Mouse (Mus musculus) frontal cortex, postnatal 25 days (tissue): ENCODE results near the gene Hsdl2.
"Not testable (repeated sequence)": the region's sequence is repeated elsewhere in the genome, so short reads cannot be mapped to it uniquely, and the experiment has no call there.

ENCODE experiments used
- DNase-seq, 2 experiments: peaks; one replicate each; pipeline ENCODE4 v3.0.0; 2022; ENCODE audit warnings: low spot score in 2 of 2

Gene Hsdl2

GRCm38 (mm10) chr4:59581314-59582185, at the start of gene Hsdl2:
Hsdl2 (plus strand) TSS chr4:59581563.
- DNase-seq = peak; percentile 97 to 99

- DNase-seq = no peak
Measured at GRCm38 (mm10) chr4:59533268-59533667, 48.1 kb upstream of the Hsdl2 start.

GRCm38 (mm10) chr4:59535624-59536023, 45.7 kb upstream of the Hsdl2 start:
- no peak for DNase-seq

DNA sequence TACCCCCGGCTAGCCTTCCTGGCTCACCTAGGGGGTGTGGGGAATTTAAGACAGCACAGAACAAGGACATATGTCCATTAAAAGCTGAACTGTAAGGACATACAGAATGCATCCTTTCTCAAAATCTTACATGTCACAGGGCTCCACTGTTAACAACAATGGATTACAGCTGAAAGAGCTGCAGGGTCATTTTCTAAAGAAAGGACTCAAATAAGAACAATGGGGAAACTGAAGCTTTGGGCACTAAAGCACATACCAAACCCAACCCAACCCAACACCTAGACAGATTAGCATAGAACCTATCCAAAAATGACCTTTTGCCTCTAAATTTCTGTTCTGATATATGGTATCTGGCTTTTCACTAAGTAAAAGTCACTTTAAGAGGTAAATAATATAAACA, 45.1 kb upstream of the Hsdl2 start:
- no peak for DNase-seq

DNA sequence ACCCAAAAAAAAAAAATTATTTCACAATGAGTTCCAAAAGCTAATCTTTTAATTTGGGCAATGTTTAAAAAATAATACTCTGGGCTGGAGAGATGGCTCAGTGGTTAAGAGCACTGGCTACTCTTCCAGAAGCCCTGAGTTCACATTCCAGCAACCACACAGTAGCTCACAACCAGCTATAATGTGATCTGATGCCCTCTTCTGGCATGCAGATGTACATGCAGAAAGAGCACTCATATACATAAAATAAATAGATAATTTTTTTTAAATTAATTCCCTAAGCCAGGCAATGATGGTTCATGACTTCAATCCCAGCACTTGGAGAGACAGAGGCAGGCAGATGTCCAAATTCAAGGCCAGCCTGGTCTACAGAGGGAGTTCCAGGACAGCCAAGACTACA, 38.4 kb upstream of the Hsdl2 start:
- DNase-seq = no peak

DNA sequence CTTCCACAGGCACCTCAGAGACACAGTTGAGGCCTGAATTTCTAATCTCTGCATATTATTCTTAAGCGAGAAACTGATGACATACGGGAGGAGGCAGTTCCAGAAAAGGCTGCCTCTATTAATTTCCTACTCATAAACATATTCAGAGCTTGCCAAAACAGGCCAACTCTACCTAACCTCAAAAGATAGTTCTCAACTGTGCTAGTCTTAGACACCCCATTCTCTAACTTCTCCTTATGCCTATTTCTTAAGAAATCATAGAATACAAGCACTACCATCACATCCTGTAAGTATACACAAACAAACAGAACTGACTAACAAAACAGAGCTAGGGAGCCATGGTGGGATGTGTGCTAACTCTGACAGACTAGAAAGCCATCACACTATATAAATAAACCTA, 36.7 kb upstream of the Hsdl2 start:
- no peak for DNase-seq

GRCm38 (mm10) chr4:59546285-59547071, 34.9 kb upstream of the Hsdl2 start:
- DNase-seq = no peak

DNA sequence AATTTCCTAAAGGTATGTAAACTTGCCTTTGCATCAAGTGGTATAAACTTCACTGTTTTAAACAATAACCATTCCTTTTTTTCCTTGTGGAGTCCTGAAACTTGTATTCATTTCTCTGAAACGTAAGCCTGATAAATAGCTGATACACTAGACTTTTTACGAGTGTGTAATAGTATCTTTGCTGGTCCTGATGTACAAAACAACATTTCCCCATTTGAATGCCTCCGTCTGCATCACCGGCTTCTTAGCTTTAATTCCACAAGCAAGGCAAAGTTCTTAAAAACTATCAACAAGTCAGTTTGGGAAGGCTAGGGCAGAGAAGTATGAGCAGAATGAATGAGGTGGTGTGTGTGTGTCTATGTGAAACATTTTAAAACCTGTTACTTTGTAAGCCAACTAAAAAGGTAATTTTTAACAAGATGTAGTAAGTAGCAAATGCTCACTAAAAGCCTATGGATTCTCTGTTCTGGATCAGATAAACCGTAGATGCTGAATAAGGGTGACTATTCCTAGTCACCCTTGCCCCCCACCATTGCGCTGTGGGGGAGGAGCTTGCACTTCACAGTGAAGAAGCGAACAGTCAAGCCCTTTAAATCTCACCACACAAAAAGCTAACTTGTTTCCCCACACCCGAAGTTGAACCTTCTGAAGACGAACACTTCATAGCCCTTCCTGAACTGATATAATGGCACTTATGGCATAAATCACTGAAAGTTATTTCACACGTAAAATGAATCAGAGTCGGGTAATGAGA, 34.0 kb upstream of the Hsdl2 start:
- no peak for DNase-seq

- no peak for DNase-seq
Measured at GRCm38 (mm10) chr4:59548011-59548559, 33.3 kb upstream of the Hsdl2 start.

- DNase-seq = peak; percentile 43 to 55
Measured at GRCm38 (mm10) chr4:59548560-59549174, 32.7 kb upstream of the Hsdl2 start.

DNA sequence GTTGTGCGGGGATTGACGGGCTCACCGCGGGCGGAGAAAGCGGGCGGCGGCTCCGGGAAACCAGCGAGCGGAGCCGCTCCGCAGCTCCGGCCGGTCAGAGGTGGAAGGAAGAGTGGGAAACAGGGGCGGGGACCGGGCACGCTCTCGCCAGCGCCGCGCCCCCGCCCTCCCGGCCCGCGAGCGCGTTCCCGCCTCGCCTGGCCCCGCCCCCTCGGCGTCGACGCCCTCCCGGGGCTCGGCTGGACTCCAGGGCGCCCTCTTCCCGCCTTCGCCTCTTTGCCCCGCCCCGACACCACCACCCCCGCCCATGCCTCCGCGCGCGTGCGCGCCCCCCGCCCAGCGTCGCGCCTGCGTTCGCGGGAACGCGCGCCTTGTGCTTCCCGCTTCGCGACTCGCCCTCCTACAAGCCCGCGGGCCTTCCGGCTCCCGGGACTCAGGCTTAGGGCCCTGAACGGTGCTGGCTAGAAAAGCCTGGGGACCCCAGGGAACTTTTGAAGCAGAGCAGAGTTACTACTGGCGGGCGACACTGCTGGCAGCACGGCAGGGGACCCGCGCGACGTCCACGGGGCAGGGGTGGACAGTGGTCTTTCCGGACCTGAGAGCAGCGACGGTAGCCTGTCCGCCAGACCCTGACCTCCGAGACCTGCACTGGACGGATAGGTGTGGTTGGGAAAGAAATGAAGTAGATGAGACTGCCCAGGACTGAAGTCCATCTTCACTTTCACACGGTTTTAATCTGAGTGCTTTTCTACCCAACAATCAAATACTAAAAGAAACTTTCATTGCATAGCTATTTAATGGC, 32.0 kb upstream of the Hsdl2 start, which contains the start of gene Ptbp3:
TSS of gene Ptbp3 (minus strand) at position 190 of the 802 bp plus-strand sequence.
- DNase-seq = peak; percentile 55 to 67

DNA sequence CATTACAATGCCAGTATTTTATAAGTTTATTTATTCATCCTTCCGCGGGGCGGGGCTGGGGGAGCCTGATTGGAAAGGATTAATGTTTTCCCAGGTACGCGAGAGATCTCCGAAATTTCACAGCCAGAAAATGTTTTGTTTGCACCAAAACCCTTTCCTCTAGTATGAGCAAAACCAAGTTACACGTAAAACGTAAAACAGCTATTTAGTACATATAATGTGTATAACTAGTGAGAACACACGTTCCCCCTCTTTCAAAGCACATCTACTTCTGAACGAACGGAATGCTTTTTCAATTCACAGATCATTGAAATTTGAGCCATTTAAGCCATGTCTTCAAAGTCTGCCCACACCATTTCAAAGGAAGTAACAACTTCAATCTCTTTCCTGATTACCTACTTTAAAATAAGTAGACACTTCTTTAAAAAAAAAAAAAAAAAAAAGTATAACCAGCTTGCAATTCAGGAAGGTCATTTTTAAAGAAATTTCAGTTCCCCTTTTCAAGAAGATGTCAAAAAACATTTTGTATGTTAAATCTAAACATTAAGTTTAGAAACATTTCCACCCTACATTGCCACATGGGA, 31.3 kb upstream of the Hsdl2 start:
- DNase-seq = no peak

- DNase-seq = no peak
Measured at GRCm38 (mm10) chr4:59551901-59552300, 29.5 kb upstream of the Hsdl2 start.

- DNase-seq = no peak
Measured at GRCm38 (mm10) chr4:59552835-59553234, 28.5 kb upstream of the Hsdl2 start.

GRCm38 (mm10) chr4:59553576-59553975, 27.8 kb upstream of the Hsdl2 start:
- no peak for DNase-seq

GRCm38 (mm10) chr4:59555177-59555576, 26.2 kb upstream of the Hsdl2 start:
- DNase-seq = no peak

- DNase-seq = not testable (repeated sequence)
Measured at GRCm38 (mm10) chr4:59557343-59557742, 24.0 kb upstream of the Hsdl2 start.

GRCm38 (mm10) chr4:59558096-59558720, 23.2 kb upstream of the Hsdl2 start:
- DNase-seq = no peak

- no peak for DNase-seq
Measured at GRCm38 (mm10) chr4:59560141-59560540, 21.2 kb upstream of the Hsdl2 start.

DNA sequence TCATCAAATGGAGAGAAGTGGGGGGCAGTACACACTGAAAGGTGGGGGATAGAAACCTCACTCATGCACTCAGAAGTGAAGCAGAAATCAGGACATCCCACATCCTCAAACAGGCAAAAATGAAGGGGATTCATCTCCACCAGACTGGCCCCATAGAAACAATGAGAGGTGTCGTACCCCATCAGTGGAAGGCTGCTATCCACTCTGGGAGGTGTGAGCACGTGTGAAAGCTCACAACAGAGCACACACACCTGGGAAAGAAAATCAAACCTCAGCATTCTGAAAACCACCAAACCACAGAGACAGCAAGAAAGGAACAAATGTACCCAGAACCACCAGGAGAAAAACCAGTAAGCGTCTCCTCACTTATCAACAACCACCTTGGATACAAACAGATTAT, 17.2 kb upstream of the Hsdl2 start:
- DNase-seq = no peak
